Comparison of ENCODE assay signal across 22 mouse cellular contexts in the genomic region with DNA sequence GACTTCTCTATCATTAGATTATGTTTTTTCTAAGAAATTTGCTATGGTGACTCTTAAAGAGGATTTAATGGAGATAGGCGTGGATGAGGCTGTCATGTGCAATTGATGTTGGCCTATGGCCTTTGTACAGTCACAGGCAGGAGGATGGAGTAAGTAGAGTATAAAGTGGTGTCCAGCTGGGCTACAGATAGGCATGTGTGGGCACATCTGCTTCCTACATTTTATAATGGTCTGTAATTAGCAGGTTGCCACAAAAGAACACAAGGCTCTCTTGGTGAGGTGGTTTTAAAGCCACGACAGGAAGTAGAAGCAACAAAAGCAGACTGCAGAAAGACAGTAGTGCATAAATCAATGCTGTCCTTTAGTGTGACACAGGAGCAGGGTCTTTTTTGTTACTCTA.
DNase-seq lines count a peak whose midpoint lies in the region; ATAC-seq and TF ChIP-seq lines count a peak whose summit lies in the region.
"Had no signal": no experiment of that assay in that cellular context is flagged by ENCODE, and none has a peak within 500 bp of the region (broad histone marks: within the 10 kb centered on the region; RNA-seq: fewer than 3 reads in every experiment).

No protein-coding gene starts in this region.

- ATAC-seq in midbrain, embryonic 12.5 days (ENCODE audit: low FRiP score, low read depth): 0 out of 2 replicates have a peak, but pooled peaks have one; percentile 41
- no peak for ATAC-seq in midbrain, embryonic 13.5 days
- ATAC-seq: CD4-positive, CD25-positive, alpha-beta regulatory T cell, adult 4 months; forebrain, embryonic 16.5 days; hindbrain, embryonic 16.5 days; inflammation-experienced regulatory T-cells, adult 6 months; intestine, postnatal 0 days had no signal

- no peak for TF ChIP-seq CTCF in CH12.LX (conservative IDR thresholded peaks at IDR 0.05 in 1 of 2, IDR thresholded peaks at IDR 0.05 in 1 of 2; ENCODE audit: low read depth in 2 of 2, low read length in 2 of 2)

- H3K9ac ChIP-seq in midbrain, embryonic 12.5 days (replicated peaks): no peak overlapping the region
- H3K9ac ChIP-seq in midbrain, embryonic 13.5 days (replicated peaks): no peak overlapping the region
- H3K9ac ChIP-seq in CH12.LX (ENCODE audit: insufficient read depth, low read depth): no peak overlapping the region
- H3K9ac ChIP-seq: embryonic facial prominence, embryonic 13.5 days; heart, embryonic 13.5 days; hindbrain, embryonic 12.5 days had no signal

- no peak overlapping the region for H3K4me3 ChIP-seq in midbrain, embryonic 12.5 days
- H3K4me3 ChIP-seq in midbrain, embryonic 13.5 days (replicated peaks): no peak overlapping the region
- H3K4me3 ChIP-seq in CH12.LX (replicated peaks in 1 of 3; ENCODE audit: low read depth in 2 of 3, low read length in 2 of 3, poor library complexity in 1 of 3): no peak overlapping the region
- H3K4me3 ChIP-seq: embryonic facial prominence, embryonic 13.5 days; gastrocnemius, adult 2 months; heart, embryonic 13.5 days; hindbrain, embryonic 12.5 days had no signal

- no peaks in the 10 kb centered on the region for H3K27me3 ChIP-seq in midbrain, embryonic 12.5 days
- H3K27me3 ChIP-seq in midbrain, embryonic 13.5 days: no peaks in the 10 kb centered on the region
- H3K27me3 ChIP-seq in CH12.LX (replicated peaks): no peaks in the 10 kb centered on the region
- H3K27me3 ChIP-seq: embryonic facial prominence, embryonic 13.5 days; heart, embryonic 13.5 days; hindbrain, embryonic 12.5 days had no signal

- in situ Hi-C loops in CH12.LX (cut with MboI; ENCODE audit: low pct_ligation_motif_present, low pct_unique_long_range_greater_than_20kb, low sequenced_read_pairs): no loop called here

- peak; percentile 18 for DNase-seq in embryo, embryonic 10.5 days (ENCODE audit: low spot score)
- no peak for DNase-seq in embryo, embryonic 11 days
- no peak for DNase-seq in CH12.LX (ENCODE audit: extremely low read depth)
- no peak for DNase-seq in frontal cortex, adult 2 months (ENCODE audit: extremely low spot score in 1 of 2, low spot score in 1 of 2)
- no peak for DNase-seq in urinary bladder, postnatal 14 days (ENCODE audit: low spot score)
- DNase-seq: adrenal gland, postnatal 10 days; cerebellum, adult 11-12 months; cerebellum, adult 9-10 months; cerebellum, postnatal 25 days; gastrocnemius, adult 2 months; gastrocnemius, postnatal 25 days; heart, postnatal 36 days had no signal

- no peak for TF ChIP-seq RAD21 in CH12.LX (IDR thresholded peaks at IDR 0.05; ENCODE audit: low read depth, low read length)

- dilution Hi-C loops in CH12.LX (cut with MboI; ENCODE audit: extremely low pct_ligation_motif_present, extremely low pct_unique_long_range_greater_than_20kb, low sequenced_read_pairs): no loop called here

- no peak for TF ChIP-seq POLR2A in CH12.LX (IDR thresholded peaks at IDR 0.05; ENCODE audit: low read depth, low read length)

- H3K4me2 ChIP-seq in midbrain, embryonic 12.5 days (replicated peaks): no peak overlapping the region
- no peak overlapping the region for H3K4me2 ChIP-seq in midbrain, embryonic 13.5 days (replicated peaks)
- no peak overlapping the region for H3K4me2 ChIP-seq in CH12.LX (ENCODE audit: insufficient read depth, low read depth, poor library complexity, severe bottlenecking)
- H3K4me2 ChIP-seq: embryonic facial prominence, embryonic 13.5 days; heart, embryonic 13.5 days; hindbrain, embryonic 12.5 days had no signal

- 49% methylated on average over 2 of the region's 2 CpGs for WGBS in midbrain, embryonic 12.5 days
- 43% methylated on average over 2 of the region's 2 CpGs for WGBS in midbrain, embryonic 13.5 days

- no peaks in the 10 kb centered on the region for H3K9me3 ChIP-seq in midbrain, embryonic 12.5 days
- no peaks in the 10 kb centered on the region for H3K9me3 ChIP-seq in midbrain, embryonic 13.5 days
- no peaks in the 10 kb centered on the region for H3K9me3 ChIP-seq in CH12.LX (replicated peaks; ENCODE audit: low read length)
- H3K9me3 ChIP-seq: embryonic facial prominence, embryonic 13.5 days; heart, embryonic 13.5 days; hindbrain, embryonic 12.5 days had no signal

- H3K27ac ChIP-seq in midbrain, embryonic 12.5 days (replicated peaks): no peak overlapping the region
- no peak overlapping the region for H3K27ac ChIP-seq in midbrain, embryonic 13.5 days
- no peak overlapping the region for H3K27ac ChIP-seq in CH12.LX (ENCODE audit: insufficient read depth, low read depth)
- H3K27ac ChIP-seq: embryonic facial prominence, embryonic 13.5 days; gastrocnemius, adult 2 months; heart, embryonic 13.5 days; hindbrain, embryonic 12.5 days had no signal

- no peaks in the 10 kb centered on the region for H3K4me1 ChIP-seq in midbrain, embryonic 12.5 days
- H3K4me1 ChIP-seq in midbrain, embryonic 13.5 days (replicated peaks): no peaks in the 10 kb centered on the region
- H3K4me1 ChIP-seq in CH12.LX (ENCODE audit: control insufficient read depth in 1 of 2, insufficient read depth in 2 of 2): peaks cover 0 to 27% of the 10 kb centered on the region in 2 experiments; a peak in 2 of 4 replicates
- H3K4me1 ChIP-seq: embryonic facial prominence, embryonic 13.5 days; heart, embryonic 13.5 days; hindbrain, embryonic 12.5 days had no signal

- no peaks in the 10 kb centered on the region for H3K36me3 ChIP-seq in midbrain, embryonic 12.5 days
- H3K36me3 ChIP-seq in midbrain, embryonic 13.5 days: no peaks in the 10 kb centered on the region
- H3K36me3 ChIP-seq in CH12.LX (replicated peaks in 1 of 2; ENCODE audit: control insufficient read depth in 1 of 2, insufficient read depth in 1 of 2, low read length in 1 of 2): no peaks in the 10 kb centered on the region
- H3K36me3 ChIP-seq: embryonic facial prominence, embryonic 13.5 days; heart, embryonic 13.5 days; hindbrain, embryonic 12.5 days had no signal

- no peaks in the 10 kb centered on the region for H3K79me2 ChIP-seq in CH12.LX (replicated peaks; ENCODE audit: control insufficient read depth, extremely low read depth, insufficient read depth, poor library complexity, severe bottlenecking)

- 0 out of 2 replicates have a peak, but pooled peaks have one; percentile 4 for TF ChIP-seq EP300 in CH12.LX (IDR thresholded peaks at IDR 0.05; ENCODE audit: low read length)

TF ChIP-seq in CH12.LX, 34 proteins besides CTCF, POLR2A, EP300 and RAD21:
- TF ChIP-seq HCFC1 (IDR thresholded peaks at IDR 0.05; ENCODE audit: low read depth, low read length): no peak
- TF ChIP-seq MAFK (IDR thresholded peaks at IDR 0.05; ENCODE audit: insufficient replicate concordance, low read length): no peak
- TF ChIP-seq MEF2A (IDR thresholded peaks at IDR 0.05; ENCODE audit: borderline replicate concordance, low read depth, low read length): no peak
- no peak for TF ChIP-seq NELFE (IDR thresholded peaks at IDR 0.05; ENCODE audit: low read depth, low read length)
- TF ChIP-seq UBTF (IDR thresholded peaks at IDR 0.05; ENCODE audit: low read depth, low read length): no peak
- TF ChIP-seq USF2 (conservative IDR thresholded peaks at IDR 0.05; ENCODE audit: low read depth, low read length): no peak
- no peak for TF ChIP-seq RCOR1 (conservative IDR thresholded peaks at IDR 0.05; ENCODE audit: low read depth, low read length)
- TF ChIP-seq BHLHE40 (IDR thresholded peaks at IDR 0.05; ENCODE audit: low read depth, low read length): no peak
- no peak for TF ChIP-seq MYC (IDR thresholded peaks at IDR 0.05; ENCODE audit: low read depth, low read length)
- TF ChIP-seq MAZ (IDR thresholded peaks at IDR 0.05; ENCODE audit: low read depth, low read length): no peak
- no peak for TF ChIP-seq ZC3H11A (IDR thresholded peaks at IDR 0.05; ENCODE audit: low read depth, low read length)
- TF ChIP-seq ZMIZ1 (IDR thresholded peaks at IDR 0.05; ENCODE audit: low read depth, low read length): no peak
- TF ChIP-seq SIN3A (IDR thresholded peaks at IDR 0.05; ENCODE audit: low read length): no peak
- TF ChIP-seq PAX5 (IDR thresholded peaks at IDR 0.05; ENCODE audit: low read length): no peak
- TF ChIP-seq TBP (conservative IDR thresholded peaks at IDR 0.05; ENCODE audit: low read depth, low read length): no peak
